Mouse (Mus musculus) midbrain, postnatal 0 days (tissue): ENCODE data around the gene Osbpl10. TPM values are rescaled to one million over a fixed set of nuclear protein-coding genes. Genes with fewer than 3 reads are reported as not detected.
A peak's percentile ranks its signal among the peaks of the same experiment; 100 is the strongest.

Source experiments
- ATAC-seq: fragments of 200-750 bp; cut with Nextera tagmentation; 2 replicates; pipeline ENCODE4 v1.8.0; 2017; ENCODE audit warnings: moderate number of reproducible peaks, mild to moderate bottlenecking, moderate TSS enrichment, moderate library complexity; ENCODE audit not compliant: low FRiP score
- DNase-seq: peaks from one replicate; pipeline ENCODE4 v3.0.0-alpha.2; 2015; ENCODE audit warnings: low spot score
- H3K27ac ChIP-seq: fragments of 300-500 bp; sonication (generic); 2 replicates; pipeline ENCODE4 v1.5.1; 2014; ENCODE audit warnings: low read depth, mild to moderate bottlenecking, low read length, mixed read lengths
- H3K27me3 ChIP-seq: fragments of 300-500 bp; sonication (generic); 2 replicates; pipeline ENCODE4 v1.6.1; 2014; ENCODE audit warnings: low read length, control low read depth, mixed read lengths; ENCODE audit not compliant: insufficient read depth
- H3K36me3 ChIP-seq: fragments of 300-500 bp; sonication (generic); 2 replicates; pipeline ENCODE4 v1.6.1; 2014; ENCODE audit warnings: low read length, control low read depth, mixed read lengths; ENCODE audit not compliant: insufficient read depth
- H3K4me1 ChIP-seq: fragments of 300-500 bp; sonication (generic); 2 replicates; pipeline ENCODE4 v1.6.1; 2014; ENCODE audit warnings: mild to moderate bottlenecking, control low read depth, antibody characterized with exemption, low read length, mixed read lengths; ENCODE audit not compliant: insufficient read depth
- H3K4me2 ChIP-seq: fragments of 300-500 bp; sonication (generic); 2 replicates; pipeline ENCODE4 v1.6.1; 2014; ENCODE audit warnings: low read depth, mild to moderate bottlenecking, low read length, mixed read lengths; ENCODE audit not compliant: poor library complexity, severe bottlenecking
- H3K4me3 ChIP-seq: fragments of 300-500 bp; sonication (generic); 2 replicates; pipeline ENCODE4 v1.5.1; 2014; ENCODE audit warnings: low read depth, mild to moderate bottlenecking, low read length, moderate library complexity
- H3K9ac ChIP-seq: fragments of 300-500 bp; sonication (generic); replicated peaks from 2 replicates; pipeline ENCODE4 v1.6.1; 2014; ENCODE audit warnings: mild to moderate bottlenecking, low read length, moderate library complexity, mixed read lengths; ENCODE audit not compliant: poor library complexity, severe bottlenecking
- H3K9me3 ChIP-seq: fragments of 300-500 bp; sonication (generic); 2 replicates; pipeline ENCODE4 v1.6.1; 2016; ENCODE audit warnings: low read length, control low read depth
- CTCF ChIP-seq: IDR thresholded peaks from 2 replicates; pipeline ENCODE4 v1.5.1; 2016; ENCODE audit warnings: antibody characterized with exemption, mild to moderate bottlenecking
- WGBS: fragments of 180-500 bp; shearing (Covaris S2); extraction: QIAGEN DNeasy Blood & Tissue Kit; methylation state at CpG from one replicate; pipeline ENCODE4 v1.1.7; 2014; 5-methylcytosine and 5-hydroxymethylcytosine counted together
- polyA plus RNA-seq: library from polyadenylated mRNA; unstranded; fragments of >200 nt; fragmentation: Nextera tagmentation; extraction: Ambion mirVana; gene quantifications from 2 replicates; pipeline ENCODE4 v1.2.1, GENCODE M21; 2015
- total RNA-seq: library from RNA; depleted of rRNA; stranded (reverse); fragments of >200 nt; gene quantifications from 2 replicates; pipeline ENCODE4 v1.2.3, GENCODE M21; 2014

Osbpl10 gene
- total and polyA plus RNA-seq, 2 experiments from 2014 or later: 3.2 to 23.5 TPM

DNA sequence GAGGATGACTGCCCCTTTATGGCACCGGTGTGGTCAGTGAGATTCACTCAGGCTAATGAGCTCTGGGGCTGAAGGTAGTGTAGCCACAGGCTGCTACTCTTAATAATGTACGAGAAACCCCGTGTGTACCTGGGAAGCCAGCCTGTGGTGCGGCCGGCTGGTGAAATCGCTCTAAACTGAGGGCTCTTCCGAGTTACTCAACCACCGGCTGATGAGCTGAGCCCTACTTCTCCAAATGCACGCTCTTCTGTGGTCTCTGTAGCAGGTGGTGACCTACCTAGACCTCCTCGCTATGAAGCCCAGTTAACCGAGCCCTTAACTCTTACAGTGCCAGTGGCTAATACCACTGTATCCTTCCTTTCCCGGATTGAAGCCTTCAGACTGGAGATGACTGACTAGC is 34.0 kb downstream of the Osbpl10 start:
- 61% methylated on average over 12 of the region's 12 CpGs for WGBS
- H3K4me2 ChIP-seq: no peak overlapping the region
- no peak overlapping the region for H3K9ac ChIP-seq
- no peaks in the 10 kb centered on the region for H3K27me3 ChIP-seq
- H3K9me3 ChIP-seq: peaks cover 3% of the 10 kb centered on the region; the same call in 1 of the 2 replicates
- DNase-seq: no peak
- H3K4me1 ChIP-seq: peaks cover 3% of the 10 kb centered on the region; the same call in 1 of the 2 replicates
- ATAC-seq: no peak
- H3K4me3 ChIP-seq: no peak overlapping the region
- H3K27ac ChIP-seq: no peak overlapping the region
- TF ChIP-seq CTCF: no peak
- no peaks in the 10 kb centered on the region for H3K36me3 ChIP-seq

GRCm38 (mm10) chr9:115020141-115020540 is 41.8 kb downstream of the Osbpl10 start:
- H3K4me1 ChIP-seq: no peaks in the 10 kb centered on the region
- 93% methylated on average over 7 of the region's 7 CpGs for WGBS
- H3K27me3 ChIP-seq: no peaks in the 10 kb centered on the region
- no peaks in the 10 kb centered on the region for H3K9me3 ChIP-seq
- DNase-seq: no peak
- ATAC-seq: no peak
- H3K27ac ChIP-seq: no peak overlapping the region
- H3K36me3 ChIP-seq: no peaks in the 10 kb centered on the region
- H3K9ac ChIP-seq: no peak overlapping the region
- TF ChIP-seq CTCF: no peak
- H3K4me2 ChIP-seq: no peak overlapping the region
- H3K4me3 ChIP-seq: no peak overlapping the region

GRCm38 (mm10) chr9:115021419-115021818 is 43.0 kb downstream of the Osbpl10 start:
- no peaks in the 10 kb centered on the region for H3K9me3 ChIP-seq

GRCm38 (mm10) chr9:115023137-115023536 is 44.8 kb downstream of the Osbpl10 start:
- 86% methylated on average over 3 of the region's 3 CpGs for WGBS
- Histone ChIP-seq H3K4me3 (no peak overlapping the region), H3K27ac (no peak overlapping the region), H3K9me3 (no peaks in the 10 kb centered on the region), H3K36me3 (no peaks in the 10 kb centered on the region), H3K4me2 (no peak overlapping the region), H3K9ac (no peak overlapping the region), H3K4me1 (no peaks in the 10 kb centered on the region), H3K27me3 (no peaks in the 10 kb centered on the region)
- ATAC-seq (no peak), DNase-seq (no peak)
- peak; percentile 41 for TF ChIP-seq CTCF

More at GRCm38 (mm10) chr9:115021419-115021818, 43.0 kb downstream of the Osbpl10 start:
- ATAC-seq (no peak), DNase-seq (no peak)
- H3K4me3 ChIP-seq: no peak overlapping the region
- no peaks in the 10 kb centered on the region for H3K4me1 ChIP-seq
- no peak for TF ChIP-seq CTCF
- H3K9ac ChIP-seq: no peak overlapping the region
- no peak overlapping the region for H3K27ac ChIP-seq
- H3K36me3 ChIP-seq: no peaks in the 10 kb centered on the region
- H3K4me2 ChIP-seq: no peak overlapping the region
- WGBS: 79% methylated on average over 2 of the region's 2 CpGs
- H3K27me3 ChIP-seq: no peaks in the 10 kb centered on the region

GRCm38 (mm10) chr9:115023708-115024383 is 45.5 kb downstream of the Osbpl10 start:
- Histone ChIP-seq H3K27ac (0 out of 2 replicates have a peak overlapping the region, but pooled peaks have one; percentile 47), H3K36me3 (no peaks in the 10 kb centered on the region), H3K27me3 (no peaks in the 10 kb centered on the region), H3K9me3 (no peaks in the 10 kb centered on the region), H3K4me2 (no peak overlapping the region), H3K9ac (no peak overlapping the region), H3K4me3 (no peak overlapping the region), H3K4me1 (no peaks in the 10 kb centered on the region)
- DNase-seq (peak; percentile 32), ATAC-seq (no peak)
- no peak for TF ChIP-seq CTCF
- 79% methylated on average over 10 of the region's 10 CpGs for WGBS

- no peak overlapping the region for H3K4me3 ChIP-seq
- ATAC-seq (0 out of 2 replicates have a peak, but pooled peaks have one; percentile 31), DNase-seq (peak; percentile 55)
- no peak overlapping the region for H3K4me2 ChIP-seq
- H3K9ac ChIP-seq: 0 out of 2 replicates have a peak overlapping the region, but pooled peaks have one; percentile 19
- no peak overlapping the region for H3K27ac ChIP-seq
- WGBS: 10% methylated on average over 3 of the region's 3 CpGs
- no peak for TF ChIP-seq CTCF
- H3K4me1 ChIP-seq: no peaks in the 10 kb centered on the region; the same call in 1 of the 2 replicates
- no peaks in the 10 kb centered on the region for H3K27me3 ChIP-seq
- no peaks in the 10 kb centered on the region for H3K36me3 ChIP-seq
- no peaks in the 10 kb centered on the region for H3K9me3 ChIP-seq
These were observed 50.9 kb downstream of the Osbpl10 start for GRCm38 (mm10) chr9:115029307-115029706.
